Mouse (Mus musculus) inflammation-experienced regulatory T-cells (primary cell): ENCODE data around the gene Tpcn2. TPM values are rescaled to one million over a fixed set of nuclear protein-coding genes. Genes with fewer than 3 reads are reported as not detected.

Source experiments
- polyA plus RNA-seq, 2 experiments: library from polyadenylated mRNA; unstranded; fragments of 100-300 nt; shearing (Covaris generic); gene quantifications; one replicate each; pipeline ENCODE4 v1.2.1; 2017

Tpcn2 gene
- 10 to 100 TPM; 14.8 to 15.4 TPM for polyA plus RNA-seq

GRCm38 (mm10) chr7:145283487-145284187 is at the start of gene Tpcn2:
Tpcn2 (minus strand) TSS chr7:145284011.

DNA sequence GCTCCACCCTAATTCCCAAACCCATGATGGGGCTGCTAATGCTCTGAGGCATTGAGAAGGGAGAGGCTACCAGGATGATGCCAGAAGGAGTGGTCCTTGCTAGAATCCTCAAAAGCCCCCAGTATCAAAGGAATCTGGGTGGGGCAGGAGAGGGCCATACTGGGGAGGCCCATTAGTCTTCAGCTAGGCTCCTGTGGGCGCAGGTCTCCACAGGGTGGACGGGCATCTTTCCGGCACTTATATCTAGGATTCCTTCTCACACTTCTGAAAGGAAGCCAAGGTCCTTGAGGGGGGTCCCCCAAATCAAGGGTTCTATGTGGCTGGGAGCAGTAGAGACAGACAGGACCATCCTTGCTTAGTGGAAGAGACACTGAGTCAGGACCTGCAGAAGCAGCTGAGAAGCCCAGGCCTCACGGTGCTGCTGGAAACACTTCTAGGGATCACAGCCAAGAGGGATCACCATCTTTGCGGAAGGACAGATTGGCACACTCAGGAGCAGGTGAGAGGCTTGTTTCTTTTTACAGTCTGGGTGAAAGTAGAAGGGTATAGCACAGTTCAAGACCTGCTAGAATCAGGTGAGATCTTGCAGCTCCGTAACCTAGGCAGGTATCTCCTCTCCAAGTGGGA is 31.1 kb upstream of the Tpcn2 start, which contains the start of gene Mrgprd:
Gene Mrgprd, plus strand, starts transcription at position 51 of the 627 bp plus-strand sequence.

DNA sequence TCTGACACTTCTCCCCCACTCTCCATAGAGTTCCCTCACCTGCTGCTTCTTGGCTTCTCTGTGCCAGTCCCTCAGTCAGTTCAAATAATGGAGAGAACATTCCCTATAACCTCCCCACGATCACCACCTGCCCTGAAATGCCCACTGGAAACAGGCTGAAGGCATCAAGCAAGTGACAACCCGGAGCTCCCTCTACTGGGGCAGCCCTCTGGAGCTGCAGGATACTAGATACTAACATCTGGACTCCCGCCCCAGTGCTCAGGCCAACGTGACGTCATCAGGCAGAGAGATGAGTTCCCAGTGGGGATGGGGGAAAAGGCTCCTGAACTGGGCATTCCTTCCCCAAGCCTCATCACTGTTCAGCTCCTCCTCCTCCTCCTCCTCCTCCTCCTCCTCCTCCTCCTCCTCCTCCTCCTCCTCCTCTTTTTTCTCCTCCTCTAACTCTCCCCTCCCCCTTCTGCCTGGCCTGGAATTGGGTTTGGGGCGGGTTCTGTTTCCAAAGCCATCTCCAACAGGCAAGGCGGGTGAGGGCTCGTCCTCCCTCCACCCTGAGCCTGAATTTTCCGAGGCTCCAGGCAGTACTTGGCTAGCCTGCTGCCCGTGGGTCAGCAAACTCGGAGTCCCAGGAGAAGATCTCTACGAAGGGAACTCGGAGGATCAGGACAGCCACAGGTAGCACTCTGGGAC is 16.7 kb upstream of the Tpcn2 start, which contains the start of gene Mrgprf:
Gene Mrgprf, plus strand, starts transcription at position 508 of the 687 bp plus-strand sequence.

GRCm38 (mm10) chr7:145208006-145208405 is 75.8 kb downstream of the Tpcn2 start, which contains the start of gene 1810010D01Rik:
1810010D01Rik (minus strand) TSS chr7:145208119.

Other genes starting within 250 kb of the Tpcn2 start
- gene 1810010D01Rik, start 75.9 kb downstream of the Tpcn2 start, polyA plus RNA-seq: 1 to 10 TPM in 1 of 2 experiments, under 1 TPM in 1; 0.36 to 2.9 TPM
- gene Mrgprf, start 16.8 kb upstream of the Tpcn2 start, polyA plus RNA-seq: not detected
- 1 to 10 TPM in 1 of 2 experiments, not detected in 1; 1.0 TPM for gene Mrgprd, start 30.8 kb upstream of the Tpcn2 start, polyA plus RNA-seq